Mouse (Mus musculus) limb, embryonic 10.5 days (tissue): Measurements from ENCODE around the gene Gnai1. TPM values are rescaled to one million over a fixed set of nuclear protein-coding genes. Genes with fewer than 3 reads are reported as not detected.
A peak's percentile ranks its signal among the peaks of the same experiment; 100 is the strongest.
"Not testable (repeated sequence)": the region's sequence is repeated elsewhere in the genome, so short reads cannot be mapped to it uniquely, and the experiment has no call there.

Experiments used
- DNase-seq: peaks from one replicate; pipeline ENCODE4 v3.0.0-alpha.2; 2017; ENCODE audit warnings: low spot score
- H3K27ac ChIP-seq: fragments of 300-500 bp; sonication (generic); 2 replicates; pipeline ENCODE4 v1.5.1; 2016; ENCODE audit warnings: mild to moderate bottlenecking
- H3K27me3 ChIP-seq: fragments of 300-500 bp; sonication (generic); 2 replicates; pipeline ENCODE4 v1.6.1; 2016; ENCODE audit warnings: low read depth, mild to moderate bottlenecking; ENCODE audit not compliant: poor library complexity, severe bottlenecking
- H3K36me3 ChIP-seq: fragments of 300-500 bp; sonication (generic); 2 replicates; pipeline ENCODE4 v1.6.1; 2016; ENCODE audit warnings: mild to moderate bottlenecking, moderate library complexity
- H3K4me1 ChIP-seq: fragments of 300-500 bp; sonication (generic); 2 replicates; pipeline ENCODE4 v1.6.1; 2016
- H3K4me3 ChIP-seq: fragments of 300-500 bp; sonication (generic); 2 replicates; pipeline ENCODE4 v1.5.1; 2016; ENCODE audit warnings: mild to moderate bottlenecking, moderate library complexity
- H3K9me3 ChIP-seq: fragments of 300-500 bp; sonication (generic); replicated peaks from 2 replicates; pipeline ENCODE4 v1.6.1; 2016; ENCODE audit warnings: mild to moderate bottlenecking
- WGBS: fragments of 180-500 bp; shearing (Covaris S2); methylation state at CpG from one replicate; pipeline ENCODE4 v1.1.7; 2016; 5-methylcytosine and 5-hydroxymethylcytosine counted together
- polyA plus RNA-seq: library from polyadenylated mRNA; unstranded; fragments of >200 nt; fragmentation: Nextera tagmentation; extraction: Ambion mirVana; gene quantifications from 2 replicates; pipeline ENCODE4 v1.2.1, GENCODE M21; 2016

The Gnai1 gene
- polyA plus RNA-seq: 15.5 and 16.4 TPM in 2 replicates

DNA sequence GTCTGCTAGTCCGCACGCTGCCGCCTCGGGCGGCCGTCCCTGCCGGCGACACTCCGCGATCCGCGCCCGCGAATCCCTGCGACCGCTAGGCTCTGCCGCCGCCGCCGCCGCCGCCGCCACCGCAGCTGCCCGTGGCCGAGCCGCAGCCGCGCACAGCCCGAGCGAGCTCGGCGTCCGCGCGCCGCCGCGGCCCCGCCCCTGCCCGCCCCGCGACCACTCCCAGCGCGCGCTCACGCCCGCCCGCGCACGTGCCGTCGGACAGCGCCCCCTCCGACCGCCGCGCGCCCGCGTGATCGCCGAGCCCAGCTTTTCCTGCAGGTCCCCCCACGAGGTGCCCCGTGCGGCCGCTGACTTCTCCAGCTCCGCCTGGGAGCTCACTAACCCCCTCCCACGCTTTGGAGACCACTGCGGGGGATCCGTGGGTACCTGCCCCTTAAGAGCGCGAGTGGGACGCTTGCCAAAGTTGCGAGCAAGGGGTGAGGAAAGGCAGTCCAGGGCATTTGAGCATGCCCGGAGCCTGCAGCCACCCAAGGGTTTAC is at the start of gene Gnai1:
TSS of gene Gnai1 (minus strand) at position 75 of the 539 bp plus-strand sequence.
- peaks cover 4% of the 10 kb centered on the region; the same call in 1 of the 2 replicates for H3K27me3 ChIP-seq
- peaks cover 7% of the 10 kb centered on the region for H3K4me1 ChIP-seq
- peak; percentile 87 for DNase-seq
- H3K36me3 ChIP-seq: no peaks in the 10 kb centered on the region
- peak within 1 kb of the TSS; percentile 79 for H3K4me3 ChIP-seq
- H3K9me3 ChIP-seq: no peaks in the 10 kb centered on the region
- peak within 1 kb of the TSS; percentile 91 for H3K27ac ChIP-seq
- WGBS: 5% methylated on average over 63 of the region's 76 CpGs

DNA sequence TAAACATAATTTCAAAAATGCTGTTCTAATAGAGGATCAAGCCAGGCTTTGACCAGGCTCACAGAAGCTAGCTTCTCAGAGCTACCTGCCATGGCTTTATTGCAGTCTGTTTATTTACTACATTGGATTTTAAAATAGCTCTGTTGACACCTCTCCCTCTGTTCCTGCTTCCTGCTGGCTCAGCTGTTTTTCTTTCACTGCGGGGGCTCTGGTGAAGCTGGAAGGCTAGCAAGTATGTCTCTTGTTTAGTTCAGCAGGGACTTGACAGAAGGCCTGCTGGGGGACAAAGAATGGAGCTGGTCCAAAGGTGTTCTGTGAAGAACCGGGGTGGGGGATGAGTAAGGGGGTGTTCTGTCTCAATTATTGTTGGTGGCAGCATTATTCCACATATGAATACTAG is 7.7 kb upstream of the Gnai1 start:
- H3K27ac ChIP-seq: no peak overlapping the region
- H3K36me3 ChIP-seq: no peaks in the 10 kb centered on the region
- no peak for DNase-seq
- no peaks in the 10 kb centered on the region for H3K9me3 ChIP-seq
- H3K4me1 ChIP-seq: peaks cover 4% of the 10 kb centered on the region; the same call in 1 of the 2 replicates
- no peak overlapping the region for H3K4me3 ChIP-seq
- no peaks in the 10 kb centered on the region for H3K27me3 ChIP-seq
- 6% methylated on average over 2 of the region's 2 CpGs for WGBS

DNA sequence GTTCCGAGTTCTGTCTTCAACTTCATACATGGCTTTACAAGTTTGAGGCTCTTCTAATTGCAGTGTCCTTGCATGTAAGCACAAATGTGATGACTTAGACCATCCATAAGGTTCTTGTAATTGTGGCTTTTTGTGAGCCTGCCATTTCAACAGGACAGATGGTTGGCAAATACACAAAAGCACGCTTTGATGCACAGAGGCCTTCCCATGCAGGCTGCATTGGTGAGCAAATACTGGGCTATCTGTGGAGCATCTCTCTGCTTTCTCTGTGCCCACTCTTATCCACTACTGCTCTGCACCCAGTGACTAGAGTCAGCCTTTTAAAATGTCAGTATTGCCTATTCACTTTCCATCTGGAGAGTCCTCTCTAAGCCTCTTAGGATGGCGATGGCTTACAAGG is 5.3 kb upstream of the Gnai1 start:
- Histone ChIP-seq H3K9me3 (no peaks in the 10 kb centered on the region), H3K36me3 (no peaks in the 10 kb centered on the region), H3K27me3 (peaks cover 4% of the 10 kb centered on the region; the same call in 1 of the 2 replicates), H3K4me3 (no peak overlapping the region), H3K27ac (no peak overlapping the region), H3K4me1 (peaks cover 7% of the 10 kb centered on the region)
- DNase-seq: no peak
- WGBS: 95% methylated on average over 3 of the region's 3 CpGs

DNA sequence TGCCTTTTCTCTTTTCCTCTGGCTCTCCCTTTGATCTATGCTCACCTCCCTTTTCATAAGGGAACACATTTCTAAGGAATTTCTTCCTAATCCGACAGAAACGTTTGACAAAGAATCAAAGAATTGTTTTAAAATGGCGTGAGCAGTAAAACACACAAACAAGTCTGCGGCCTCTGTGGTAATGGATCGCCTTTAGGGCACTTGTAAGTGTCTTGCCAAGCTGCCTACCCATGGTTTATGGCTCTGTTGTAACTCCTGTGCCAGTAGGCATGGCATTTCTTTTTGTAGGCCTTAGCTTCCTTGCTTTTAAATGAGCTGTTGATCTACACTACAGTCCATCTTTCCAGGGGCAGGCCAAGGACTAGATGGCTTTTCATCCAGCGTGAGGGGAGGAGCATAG is 801 bp upstream of the Gnai1 start:
- H3K27ac ChIP-seq: peak overlapping the region; percentile 91; the same call in 1 of the 2 replicates
- DNase-seq: no peak

DNA sequence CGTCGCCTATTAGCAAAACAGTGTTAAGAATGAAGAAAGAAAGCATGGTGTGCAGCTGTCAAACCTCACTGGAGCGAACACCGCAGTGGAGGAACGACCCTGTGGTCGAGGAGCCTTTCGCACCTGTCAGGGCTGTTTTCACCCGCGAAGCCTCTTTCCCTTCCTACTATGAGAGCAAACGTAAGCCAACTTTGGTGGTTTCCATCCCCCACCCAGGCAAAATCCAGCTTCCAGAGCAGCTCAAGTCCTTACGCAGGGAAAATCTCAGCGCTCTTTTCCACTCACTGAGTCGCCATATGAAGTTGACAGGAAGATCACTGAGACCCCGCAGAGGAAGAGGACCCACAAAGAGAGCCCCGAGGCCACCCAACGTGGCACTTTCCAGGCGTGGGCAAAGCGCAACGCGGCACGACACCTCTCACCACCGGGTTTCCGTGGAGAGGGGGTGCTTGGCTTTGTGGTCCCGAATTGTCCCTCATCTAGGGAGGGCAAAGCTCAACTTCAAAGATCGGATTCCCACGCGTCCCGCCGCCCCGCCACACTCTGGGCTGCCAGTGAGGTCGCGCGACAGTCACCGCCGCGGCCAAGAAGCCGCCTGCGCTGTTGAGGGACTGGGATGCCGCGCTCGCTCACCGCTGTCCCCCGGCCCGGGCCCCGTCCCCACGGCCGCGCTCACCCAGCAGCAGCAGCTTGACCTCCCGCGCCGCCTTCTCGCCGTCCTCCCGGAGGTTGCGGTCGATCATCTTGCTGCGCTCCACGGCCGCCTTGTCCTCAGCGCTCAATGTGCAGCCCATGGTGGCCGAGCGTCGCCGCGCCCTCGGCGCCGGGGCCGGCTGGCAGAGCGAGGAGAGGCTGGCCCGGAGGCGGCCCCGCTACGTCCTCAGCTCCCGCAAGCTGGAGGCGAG is 527 bp downstream of the Gnai1 start:
- WGBS: 1% methylated on average over 76 of the region's 76 CpGs

More for the DNA sequence above, 801 bp upstream of the Gnai1 start:
- Histone ChIP-seq H3K27me3 (peaks cover 4% of the 10 kb centered on the region; the same call in 1 of the 2 replicates), H3K4me1 (peaks cover 7% of the 10 kb centered on the region), H3K36me3 (no peaks in the 10 kb centered on the region), H3K4me3 (peak overlapping the region; percentile 79), H3K9me3 (no peaks in the 10 kb centered on the region)
- 19% methylated on average over 6 of the region's 6 CpGs for WGBS

DNA sequence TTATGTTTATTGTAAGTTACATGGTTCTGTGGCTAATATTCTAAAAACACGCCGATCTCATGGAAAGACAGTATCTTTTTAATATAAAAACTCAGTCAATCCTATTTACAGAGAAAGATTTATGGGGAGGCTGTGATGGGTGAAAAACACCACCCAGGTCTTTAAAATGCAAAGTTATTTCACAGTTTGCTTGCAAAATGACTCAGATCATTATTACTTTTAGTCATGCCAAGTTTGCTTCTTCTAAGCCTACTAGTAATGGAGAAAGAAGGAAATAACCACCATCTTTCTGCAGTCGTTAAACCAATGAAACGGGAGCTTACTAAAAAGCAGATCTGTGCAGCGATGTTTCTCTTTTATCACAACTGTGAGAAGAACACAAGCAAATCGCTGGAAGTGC is 1.4 kb downstream of the Gnai1 start:
- peaks cover 4% of the 10 kb centered on the region; the same call in 1 of the 2 replicates for H3K27me3 ChIP-seq
- H3K4me1 ChIP-seq: peaks cover 7% of the 10 kb centered on the region
- no peaks in the 10 kb centered on the region for H3K9me3 ChIP-seq
- H3K4me3 ChIP-seq: peak overlapping the region; percentile 79
- no peaks in the 10 kb centered on the region for H3K36me3 ChIP-seq
- DNase-seq: no peak
- 45% methylated on average over 6 of the region's 6 CpGs for WGBS
- no peak overlapping the region for H3K27ac ChIP-seq

More for the DNA sequence above, 527 bp downstream of the Gnai1 start:
- Histone ChIP-seq H3K27me3 (peaks cover 4% of the 10 kb centered on the region; the same call in 1 of the 2 replicates), H3K27ac (peak overlapping the region; percentile 91), H3K4me3 (peak overlapping the region; percentile 79), H3K4me1 (peaks cover 7% of the 10 kb centered on the region), H3K9me3 (no peaks in the 10 kb centered on the region), H3K36me3 (no peaks in the 10 kb centered on the region)
- DNase-seq: peak; percentile 58

DNA sequence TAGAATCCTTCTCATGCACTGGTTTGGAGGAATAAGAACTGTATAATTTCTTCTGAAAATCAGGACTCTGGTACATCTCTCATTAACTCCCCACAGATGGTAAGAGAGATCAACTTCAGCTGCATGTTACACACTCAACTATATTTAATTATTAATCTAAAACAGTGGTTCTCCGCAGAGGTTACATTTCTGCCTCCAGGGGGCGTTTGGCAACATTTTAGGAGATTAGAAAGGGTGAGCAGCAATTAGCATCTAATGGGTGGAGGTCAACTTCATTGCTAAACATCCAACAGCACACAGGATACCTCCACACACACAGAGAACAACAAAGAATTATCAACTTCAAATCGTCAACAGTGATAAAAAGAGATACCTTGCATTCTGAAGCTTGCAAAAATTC is 2.0 kb downstream of the Gnai1 start:
- peaks cover 4% of the 10 kb centered on the region; the same call in 1 of the 2 replicates for H3K27me3 ChIP-seq
- WGBS: 15% methylated on average over 3 of the region's 3 CpGs
- no peaks in the 10 kb centered on the region for H3K36me3 ChIP-seq
- no peak overlapping the region for H3K27ac ChIP-seq
- no peak overlapping the region for H3K4me3 ChIP-seq
- peak; percentile 37 for DNase-seq
- no peaks in the 10 kb centered on the region for H3K9me3 ChIP-seq
- peaks cover 7% of the 10 kb centered on the region for H3K4me1 ChIP-seq

DNA sequence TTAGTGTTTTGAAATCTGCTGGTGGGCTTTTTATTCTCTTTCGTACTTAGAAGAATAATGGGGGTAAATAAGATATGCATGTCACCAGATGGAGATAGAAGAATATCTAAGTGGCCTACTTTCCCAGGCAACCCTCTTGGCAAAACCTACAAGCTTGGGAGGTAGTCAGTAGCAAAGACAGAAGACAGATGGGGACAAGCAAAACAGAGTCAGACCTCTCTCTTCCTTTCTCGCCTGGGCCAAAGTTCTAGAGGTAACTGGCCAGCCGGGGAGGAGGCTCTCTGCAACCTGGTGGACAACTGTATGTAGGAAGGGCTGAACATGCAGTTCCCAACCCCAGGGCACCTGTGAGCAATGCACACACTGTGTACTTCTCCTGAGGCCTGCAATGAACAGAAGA is 12.9 kb downstream of the Gnai1 start:
- WGBS: 91% methylated on average over 3 of the region's 3 CpGs
- DNase-seq: no peak
- H3K9me3 ChIP-seq: no peaks in the 10 kb centered on the region
- no peaks in the 10 kb centered on the region for H3K4me1 ChIP-seq
- no peak overlapping the region for H3K27ac ChIP-seq
- no peaks in the 10 kb centered on the region for H3K27me3 ChIP-seq
- H3K4me3 ChIP-seq: no peak overlapping the region
- H3K36me3 ChIP-seq: no peaks in the 10 kb centered on the region

DNA sequence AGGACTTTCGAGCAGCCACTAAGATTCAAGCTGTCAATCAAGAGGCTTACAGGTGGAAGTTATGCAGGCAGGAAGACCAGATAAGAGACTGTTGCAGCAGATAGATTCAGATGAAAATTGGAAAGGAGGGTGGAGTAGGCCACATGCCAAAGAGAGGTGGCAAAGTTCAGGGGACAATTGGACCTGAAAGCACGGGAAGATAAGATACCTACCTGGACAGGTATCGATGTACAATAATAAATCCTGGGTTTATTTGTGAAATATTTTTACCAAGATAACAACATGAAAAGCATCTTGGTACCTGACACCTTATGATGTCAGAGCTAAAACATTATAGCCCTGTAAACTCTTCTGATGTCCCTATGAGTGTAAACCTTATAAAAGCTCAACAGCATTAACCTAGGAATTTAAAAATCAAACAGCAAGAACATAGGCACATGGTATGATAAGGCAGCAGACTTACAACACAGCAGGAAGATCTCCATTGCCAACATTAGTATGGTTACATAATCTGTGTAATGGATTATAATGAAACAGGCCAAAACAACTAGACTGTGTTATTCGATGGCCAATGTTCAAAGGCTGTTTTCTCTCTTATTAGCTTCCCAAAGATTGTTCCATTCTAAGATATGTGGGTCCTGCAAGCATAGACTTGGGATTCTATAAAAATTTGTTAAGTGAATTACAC is 16.6 kb downstream of the Gnai1 start:
- H3K4me1 ChIP-seq: no peaks in the 10 kb centered on the region
- no peak overlapping the region for H3K27ac ChIP-seq
- DNase-seq: no peak
- no peaks in the 10 kb centered on the region for H3K27me3 ChIP-seq
- no peaks in the 10 kb centered on the region for H3K36me3 ChIP-seq
- H3K4me3 ChIP-seq: no peak overlapping the region
- WGBS: 92% methylated on average over 4 of the region's 4 CpGs
- H3K9me3 ChIP-seq: no peaks in the 10 kb centered on the region

DNA sequence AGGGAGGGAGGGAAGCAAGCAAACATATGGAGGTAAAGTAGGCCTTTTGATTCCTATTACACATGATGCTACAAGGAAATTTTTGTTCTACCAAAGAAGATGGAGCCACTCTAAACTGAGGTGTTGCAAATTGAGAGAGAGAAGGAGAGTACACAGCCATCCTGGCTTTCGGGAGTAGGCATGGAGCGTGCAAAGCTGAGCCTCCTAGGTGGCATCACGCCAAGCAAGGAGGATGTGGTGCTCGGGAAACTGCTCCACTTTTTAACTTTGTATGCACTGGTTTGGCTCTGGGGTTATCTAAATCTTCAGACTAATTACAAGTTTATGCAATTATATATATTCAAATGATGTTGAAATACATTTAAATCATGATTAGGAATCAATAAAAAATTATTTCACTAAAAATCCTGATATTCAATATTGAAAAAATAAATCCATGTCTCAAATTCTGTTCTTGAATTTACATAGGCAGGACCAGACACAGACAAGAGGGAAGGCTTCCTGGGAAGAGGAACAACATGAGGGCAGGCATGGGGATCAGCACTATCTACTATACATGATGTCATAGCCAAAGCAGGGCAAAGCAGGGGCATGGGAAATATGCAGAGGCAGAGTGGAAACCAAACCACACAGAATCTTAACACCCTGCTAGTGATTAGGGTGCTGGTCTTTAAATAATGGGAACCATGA is 17.2 kb downstream of the Gnai1 start:
- Histone ChIP-seq H3K4me3 (no peak overlapping the region), H3K27ac (no peak overlapping the region), H3K27me3 (no peaks in the 10 kb centered on the region), H3K36me3 (no peaks in the 10 kb centered on the region), H3K4me1 (no peaks in the 10 kb centered on the region), H3K9me3 (no peaks in the 10 kb centered on the region)
- no peak for DNase-seq
- WGBS: 93% methylated on average over 4 of the region's 4 CpGs

DNA sequence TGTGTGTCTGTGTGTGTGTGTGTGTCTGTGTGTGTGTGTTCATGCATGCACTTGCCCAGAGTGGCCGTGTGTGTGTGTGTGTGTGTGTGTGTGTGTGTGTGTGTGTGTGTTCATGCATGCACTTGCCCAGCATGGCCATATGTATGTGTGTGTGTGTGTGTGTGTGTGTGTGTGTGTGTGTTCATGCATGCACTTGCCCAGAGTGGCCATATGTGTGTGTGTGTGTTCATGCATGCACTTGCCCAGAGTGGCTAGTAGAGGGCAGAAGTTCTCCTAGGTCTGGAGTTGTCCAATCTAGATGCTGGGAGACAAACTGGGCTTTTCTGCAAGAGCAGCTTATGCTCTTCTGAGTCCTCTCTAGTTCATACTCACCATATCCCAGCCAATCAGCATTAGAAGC is 18.3 kb downstream of the Gnai1 start:
- WGBS: 75% methylated on average over 1 of the region's 1 CpGs
- not testable (repeated sequence) for H3K4me1 ChIP-seq, H3K4me3 ChIP-seq, H3K36me3 ChIP-seq, H3K9me3 ChIP-seq, H3K27me3 ChIP-seq, H3K27ac ChIP-seq, DNase-seq

DNA sequence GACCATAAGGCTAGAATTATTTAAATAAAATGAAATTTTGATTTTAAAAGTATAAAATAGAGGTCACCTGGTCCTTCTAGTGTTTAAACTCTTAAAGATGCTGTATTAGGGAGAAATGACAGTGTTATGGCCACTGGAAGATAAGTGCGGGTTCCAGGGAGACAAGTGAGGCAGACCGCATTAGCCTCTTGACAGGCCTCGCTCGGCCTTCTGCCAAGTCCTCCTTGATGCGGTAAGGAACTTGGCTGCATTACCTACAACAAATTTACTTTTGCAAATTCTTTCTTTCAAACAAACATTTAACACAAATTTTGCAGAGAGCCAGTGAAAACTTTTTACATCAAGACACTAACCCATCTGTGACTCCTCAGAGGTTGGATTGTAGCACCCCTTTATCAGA is 27.9 kb downstream of the Gnai1 start:
- WGBS: 93% methylated on average over 5 of the region's 5 CpGs
- Histone ChIP-seq H3K9me3 (no peaks in the 10 kb centered on the region), H3K36me3 (no peaks in the 10 kb centered on the region), H3K27ac (no peak overlapping the region), H3K4me3 (no peak overlapping the region), H3K27me3 (no peaks in the 10 kb centered on the region), H3K4me1 (no peaks in the 10 kb centered on the region)
- no peak for DNase-seq
